Comparison of ENCODE assay signal across 18 mouse cellular contexts in the genomic region with DNA sequence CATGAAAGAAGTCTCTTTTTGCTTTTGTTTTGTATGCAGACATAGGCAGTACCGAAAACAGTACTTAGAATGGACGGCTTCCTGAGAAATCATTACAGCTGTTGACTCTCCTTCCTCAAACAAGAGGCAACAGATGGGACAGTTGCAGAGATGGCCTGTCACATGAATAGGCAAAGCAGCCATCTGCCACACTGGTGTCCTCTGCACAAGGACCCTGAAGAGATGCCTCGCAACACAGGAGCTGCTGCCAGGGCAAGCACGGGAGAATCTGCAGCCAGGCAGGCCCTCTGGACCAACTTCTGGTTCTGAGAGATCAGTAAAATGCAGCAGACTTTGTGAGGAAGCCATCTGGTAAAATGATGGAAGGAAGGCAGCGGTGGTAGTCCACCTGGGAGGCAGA. TPM values are rescaled to one million over a fixed set of nuclear protein-coding genes. Genes with fewer than 3 reads are reported as not detected.
A peak's percentile ranks its signal among the peaks of the same experiment; 100 is the strongest.
DNase-seq lines count a peak whose midpoint lies in the region; ATAC-seq and TF ChIP-seq lines count a peak whose summit lies in the region.
"Had no signal": no experiment of that assay in that cellular context is flagged by ENCODE, and none has a peak within 500 bp of the region (broad histone marks: within the 10 kb centered on the region; RNA-seq: fewer than 3 reads in every experiment).

No protein-coding gene starts in this region.

- H3K4me3 ChIP-seq in forebrain, embryonic 11.5 days (ENCODE audit: low read depth, low read length): no peak overlapping the region
- H3K4me3 ChIP-seq in forebrain, embryonic 14.5 days (ENCODE audit: low read depth, low read length): no peak overlapping the region
- H3K4me3 ChIP-seq in ES-Bruce4 (ENCODE audit: low read depth, low read length): no peak overlapping the region
- H3K4me3 ChIP-seq in hindbrain, embryonic 11.5 days (ENCODE audit: low read depth, low read length): no peak overlapping the region
- H3K4me3 ChIP-seq in midbrain, embryonic 12.5 days: no peak overlapping the region
- H3K4me3 ChIP-seq: embryonic facial prominence, embryonic 12.5 days; forebrain, embryonic 10.5 days; heart, embryonic 15.5 days; left cerebral cortex, adult 2 months; limb, embryonic 13.5 days had no signal

- peak overlapping the region; percentile 46; the same call in 1 of the 2 replicates for H3K27ac ChIP-seq in forebrain, embryonic 11.5 days (ENCODE audit: low read depth, low read length)
- no peak overlapping the region for H3K27ac ChIP-seq in forebrain, embryonic 14.5 days (ENCODE audit: low read depth, low read length)
- H3K27ac ChIP-seq in ES-Bruce4 (ENCODE audit: insufficient read depth, low read length): no peak overlapping the region
- peak overlapping the region; percentile 74 for H3K27ac ChIP-seq in hindbrain, embryonic 11.5 days (ENCODE audit: low read depth, low read length)
- H3K27ac ChIP-seq in midbrain, embryonic 12.5 days (replicated peaks): peak overlapping the region; percentile 40
- H3K27ac ChIP-seq: embryonic facial prominence, embryonic 12.5 days; forebrain, embryonic 10.5 days; heart, embryonic 15.5 days; left cerebral cortex, adult 2 months; limb, embryonic 13.5 days had no signal

- H3K4me1 ChIP-seq in forebrain, embryonic 11.5 days (replicated peaks; ENCODE audit: control insufficient read depth, insufficient read depth, low read length): no peaks in the 10 kb centered on the region
- H3K4me1 ChIP-seq in forebrain, embryonic 14.5 days (ENCODE audit: control insufficient read depth, insufficient read depth, low read length): no peaks in the 10 kb centered on the region
- H3K4me1 ChIP-seq in ES-Bruce4 (ENCODE audit: control insufficient read depth, insufficient read depth, low read length): no peaks in the 10 kb centered on the region
- no peaks in the 10 kb centered on the region for H3K4me1 ChIP-seq in hindbrain, embryonic 11.5 days (replicated peaks; ENCODE audit: control insufficient read depth, insufficient read depth, low read length)
- H3K4me1 ChIP-seq in midbrain, embryonic 12.5 days: peaks cover 2% of the 10 kb centered on the region; the same call in 1 of the 2 replicates
- H3K4me1 ChIP-seq: embryonic facial prominence, embryonic 12.5 days; forebrain, embryonic 10.5 days; limb, embryonic 13.5 days had no signal

- H3K9ac ChIP-seq in forebrain, embryonic 11.5 days (ENCODE audit: low read length): no peak overlapping the region
- H3K9ac ChIP-seq in forebrain, embryonic 14.5 days (ENCODE audit: low read length): no peak overlapping the region
- no peak overlapping the region for H3K9ac ChIP-seq in ES-Bruce4 (ENCODE audit: low read depth, poor library complexity, severe bottlenecking)
- H3K9ac ChIP-seq in hindbrain, embryonic 11.5 days (ENCODE audit: low read depth, low read length): no peak overlapping the region
- H3K9ac ChIP-seq in midbrain, embryonic 12.5 days (replicated peaks): no peak overlapping the region
- H3K9ac ChIP-seq: embryonic facial prominence, embryonic 12.5 days; heart, embryonic 15.5 days; limb, embryonic 13.5 days; liver, postnatal 0 days had no signal

- ATAC-seq in forebrain, embryonic 11.5 days (replicated peaks; ENCODE audit: low FRiP score): no peak
- ATAC-seq in forebrain, embryonic 14.5 days: no peak
- ATAC-seq in hindbrain, embryonic 11.5 days (ENCODE audit: low FRiP score): peak; percentile 54; the same call in 1 of the 2 replicates
- no peak for ATAC-seq in midbrain, embryonic 12.5 days (ENCODE audit: low FRiP score, low read depth)
- ATAC-seq: liver, postnatal 0 days had no signal

- H3K4me2 ChIP-seq in forebrain, embryonic 11.5 days (ENCODE audit: low read depth, low read length, severe bottlenecking): no peak overlapping the region
- H3K4me2 ChIP-seq in forebrain, embryonic 14.5 days (ENCODE audit: low read length): no peak overlapping the region
- no peak overlapping the region for H3K4me2 ChIP-seq in hindbrain, embryonic 11.5 days (replicated peaks; ENCODE audit: low read depth, low read length)
- H3K4me2 ChIP-seq in midbrain, embryonic 12.5 days (replicated peaks): no peak overlapping the region
- H3K4me2 ChIP-seq: embryonic facial prominence, embryonic 12.5 days; heart, embryonic 15.5 days; limb, embryonic 13.5 days had no signal

- TF ChIP-seq CTCF in ES-Bruce4 (IDR thresholded peaks at IDR 0.05; ENCODE audit: low read depth, low read length): no peak

- WGBS in forebrain, embryonic 11.5 days: 91% methylated on average over 5 of the region's 5 CpGs
- WGBS in forebrain, embryonic 14.5 days: 81% methylated on average over 5 of the region's 5 CpGs
- WGBS in hindbrain, embryonic 11.5 days: 75% methylated on average over 5 of the region's 5 CpGs
- 67% methylated on average over 5 of the region's 5 CpGs for WGBS in midbrain, embryonic 12.5 days

- TF ChIP-seq POLR2A in ES-Bruce4 (IDR thresholded peaks at IDR 0.05; ENCODE audit: insufficient read depth, low read length): no peak

- H3K36me3 ChIP-seq in forebrain, embryonic 11.5 days (ENCODE audit: control insufficient read depth, insufficient read depth, low read length): peaks cover 7% of the 10 kb centered on the region; the same call in 1 of the 2 replicates
- peaks cover 95% of the 10 kb centered on the region for H3K36me3 ChIP-seq in forebrain, embryonic 14.5 days (ENCODE audit: control insufficient read depth, insufficient read depth, low read length)
- H3K36me3 ChIP-seq in ES-Bruce4 (ENCODE audit: control insufficient read depth, insufficient read depth, low read length, poor library complexity, severe bottlenecking): peaks cover 44% of the 10 kb centered on the region
- peaks cover 15% of the 10 kb centered on the region for H3K36me3 ChIP-seq in hindbrain, embryonic 11.5 days (ENCODE audit: control insufficient read depth, insufficient read depth, low read length)
- peaks cover 91% of the 10 kb centered on the region for H3K36me3 ChIP-seq in midbrain, embryonic 12.5 days

- H3K9me3 ChIP-seq in forebrain, embryonic 11.5 days (ENCODE audit: control insufficient read depth, low read length): no peaks in the 10 kb centered on the region
- H3K9me3 ChIP-seq in forebrain, embryonic 14.5 days (replicated peaks; ENCODE audit: control insufficient read depth, low read length): no peaks in the 10 kb centered on the region
- no peaks in the 10 kb centered on the region for H3K9me3 ChIP-seq in ES-Bruce4 (replicated peaks; ENCODE audit: control insufficient read depth, insufficient read depth, low read length, poor library complexity, severe bottlenecking)
- no peaks in the 10 kb centered on the region for H3K9me3 ChIP-seq in hindbrain, embryonic 11.5 days (ENCODE audit: control insufficient read depth, low read length)
- no peaks in the 10 kb centered on the region for H3K9me3 ChIP-seq in midbrain, embryonic 12.5 days
- H3K9me3 ChIP-seq: embryonic facial prominence, embryonic 12.5 days; forebrain, embryonic 10.5 days; heart, embryonic 15.5 days; limb, embryonic 13.5 days had no signal

- no peaks in the 10 kb centered on the region for H3K27me3 ChIP-seq in forebrain, embryonic 11.5 days (ENCODE audit: control insufficient read depth, insufficient read depth, low read length)
- H3K27me3 ChIP-seq in forebrain, embryonic 14.5 days (replicated peaks; ENCODE audit: control insufficient read depth, insufficient read depth, low read length): no peaks in the 10 kb centered on the region
- H3K27me3 ChIP-seq in ES-Bruce4 (ENCODE audit: control insufficient read depth, insufficient read depth, low read length, poor library complexity, severe bottlenecking): no peaks in the 10 kb centered on the region
- no peaks in the 10 kb centered on the region for H3K27me3 ChIP-seq in hindbrain, embryonic 11.5 days (ENCODE audit: control insufficient read depth, insufficient read depth, low read length)
- H3K27me3 ChIP-seq in midbrain, embryonic 12.5 days: no peaks in the 10 kb centered on the region
- H3K27me3 ChIP-seq: embryonic facial prominence, embryonic 12.5 days; heart, embryonic 15.5 days; limb, embryonic 13.5 days had no signal

- TF ChIP-seq EP300 in ES-Bruce4 (IDR thresholded peaks at IDR 0.05; ENCODE audit: insufficient read depth, low read depth, low read length): peak; percentile 82

- no peak for DNase-seq in forebrain, embryonic 11.5 days (ENCODE audit: low spot score)
- no peak for DNase-seq in forebrain, embryonic 14.5 days (ENCODE audit: low spot score)
- peak; percentile 25 for DNase-seq in hindbrain, embryonic 11.5 days (ENCODE audit: low spot score)
- no peak for DNase-seq in kidney, postnatal 4 days
- no peak for DNase-seq in thymus, postnatal 25 days
- no peak for DNase-seq in spleen, postnatal 14 days (ENCODE audit: low spot score in 2 of 2)
- DNase-seq: adrenal gland, adult 8-10 months; cerebellum, adult 8-10 months; kidney, adult 9 months; liver, postnatal 0 days; right cerebral cortex, postnatal 14 days had no signal

RNA-seq across cellular contexts. Expression of gene Paxip1, which starts 23.5 kb away (rescaled TPM):
- polyA plus RNA-seq in forebrain, embryonic 11.5 days (2014; fragmentation: Nextera tagmentation; extraction: Ambion mirVana): 66.8 and 71.3 TPM in 2 replicates
- 28.7 and 31.7 TPM in 2 replicates for polyA plus RNA-seq in forebrain, embryonic 14.5 days (2014; fragmentation: Nextera tagmentation; extraction: Ambion mirVana)
- 59.3 and 62.3 TPM in 2 replicates for polyA plus RNA-seq in ES-Bruce4 (2011; ENCODE audit: insufficient read depth, insufficient read length, low read depth, missing spikeins)
- 34.6 and 41.9 TPM in 2 replicates for polyA plus RNA-seq in hindbrain, embryonic 11.5 days (2014; fragmentation: Nextera tagmentation; extraction: Ambion mirVana)
- polyA plus RNA-seq in midbrain, embryonic 12.5 days (2016; fragmentation: Nextera tagmentation; extraction: Ambion mirVana): 42.2 and 51.2 TPM in 2 replicates

Comparison
In these comparisons a context has a peak if more than half of its experiments do, and no peak if none do; other contexts are left out.
1. H3K27ac ChIP-seq: peak in forebrain, embryonic 11.5 days (single experiment), hindbrain, embryonic 11.5 days (single experiment) and midbrain, embryonic 12.5 days (single experiment); none in forebrain, embryonic 14.5 days (single experiment) and ES-Bruce4 (single experiment).